Mouse (Mus musculus) bone marrow, adult 2 months (tissue): ENCODE results near the gene Ccdc81.

ENCODE experiments used
- CTCF ChIP-seq: fragments of 200-500 bp; IDR thresholded peaks from 2 replicates; pipeline ENCODE4 v1.5.1; 2011; ENCODE audit warnings: low read length, control low read depth; ENCODE audit not compliant: control insufficient read depth, insufficient read depth
- POLR2A ChIP-seq: fragments of 200-500 bp; IDR thresholded peaks from 2 replicates; pipeline ENCODE4 v1.6.1; 2011; ENCODE audit warnings: low read depth, mild to moderate bottlenecking, control low read depth, low read length, borderline replicate concordance; ENCODE audit not compliant: control insufficient read depth

DNA sequence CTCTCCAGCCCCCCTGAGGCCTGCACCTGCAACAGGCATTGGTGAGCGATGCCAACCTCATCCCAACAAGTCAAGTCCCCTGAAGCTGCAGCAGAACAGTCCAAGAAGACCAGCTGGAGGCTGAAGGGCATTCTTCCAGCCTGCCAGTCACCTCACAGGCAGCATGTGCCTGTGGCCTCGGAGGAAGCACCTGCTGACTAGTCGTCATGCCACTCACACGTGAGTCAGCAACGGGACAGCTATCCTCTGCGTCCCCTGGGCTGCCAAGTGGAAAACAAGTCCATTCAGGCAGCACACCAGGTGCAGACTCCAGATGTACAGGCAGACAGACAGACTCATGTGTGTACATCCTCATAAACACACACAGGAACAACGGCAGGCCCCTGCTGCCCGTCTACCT, 67.9 kb downstream of the Ccdc81 start:
- TF ChIP-seq CTCF = no peak
- no peak for TF ChIP-seq POLR2A
